Mouse (Mus musculus) hindbrain, embryonic 14.5 days (tissue): ENCODE data around the gene Gm45808. TPM values are rescaled to one million over a fixed set of nuclear protein-coding genes. Genes with fewer than 3 reads are reported as not detected.
"Not testable (repeated sequence)": the region's sequence is repeated elsewhere in the genome, so short reads cannot be mapped to it uniquely, and the experiment has no call there.

Experiments
- ATAC-seq: fragments of 200-750 bp; cut with Nextera tagmentation; 2 replicates; pipeline ENCODE4 v1.8.0; 2017; ENCODE audit warnings: moderate number of reproducible peaks, mild to moderate bottlenecking, moderate TSS enrichment, moderate library complexity; ENCODE audit not compliant: low FRiP score
- DNase-seq: peaks from one replicate; pipeline ENCODE4 v3.0.0-alpha.2; 2015; ENCODE audit warnings: low spot score
- H3K27ac ChIP-seq: fragments of 300-500 bp; sonication (generic); 2 replicates; pipeline ENCODE4 v1.5.1; 2014; ENCODE audit warnings: mild to moderate bottlenecking, moderate library complexity
- H3K27me3 ChIP-seq: fragments of 300-500 bp; sonication (generic); 2 replicates; pipeline ENCODE4 v1.6.1; 2014; ENCODE audit warnings: mild to moderate bottlenecking, low read length, mixed read lengths; ENCODE audit not compliant: control insufficient read depth, insufficient read depth
- H3K36me3 ChIP-seq: fragments of 300-500 bp; sonication (generic); replicated peaks from 2 replicates; pipeline ENCODE4 v1.6.1; 2014; ENCODE audit not compliant: control insufficient read depth, insufficient read depth
- H3K4me1 ChIP-seq: fragments of 300-500 bp; sonication (generic); replicated peaks from 2 replicates; pipeline ENCODE4 v1.6.1; 2014; ENCODE audit warnings: antibody characterized with exemption, low read length, mixed read lengths; ENCODE audit not compliant: control insufficient read depth, insufficient read depth
- H3K4me2 ChIP-seq: fragments of 300-500 bp; sonication (generic); replicated peaks from 2 replicates; pipeline ENCODE4 v1.6.1; 2014; ENCODE audit warnings: mild to moderate bottlenecking, moderate library complexity
- H3K4me3 ChIP-seq: fragments of 300-500 bp; sonication (generic); replicated peaks from 2 replicates; pipeline ENCODE4 v1.5.1; 2014; ENCODE audit warnings: mild to moderate bottlenecking, low read length
- H3K9ac ChIP-seq: fragments of 300-500 bp; sonication (generic); 2 replicates; pipeline ENCODE4 v1.6.1; 2014
- H3K9me3 ChIP-seq: fragments of 300-500 bp; sonication (generic); 2 replicates; pipeline ENCODE4 v1.6.1; 2016; ENCODE audit warnings: low read length; ENCODE audit not compliant: control insufficient read depth
- WGBS: fragments of 180-500 bp; shearing (Covaris S2); extraction: QIAGEN DNeasy Blood & Tissue Kit; methylation state at CpG from one replicate; pipeline ENCODE4 v1.1.7; 2014; 5-methylcytosine and 5-hydroxymethylcytosine counted together
- polyA plus RNA-seq: library from polyadenylated mRNA; unstranded; fragments of >200 nt; fragmentation: Nextera tagmentation; extraction: Ambion mirVana; gene quantifications from 2 replicates; pipeline ENCODE4 v1.2.1, GENCODE M21; 2014

Gm45808 gene
- polyA plus RNA-seq, 1 experiment from 2014 or later = not detected

- H3K4me1 ChIP-seq = peaks cover 11% of the 10 kb centered on the region; the same call in 1 of the 2 replicates
- ATAC-seq (no peak), DNase-seq (no peak)
- H3K36me3 ChIP-seq = peaks cover 44% of the 10 kb centered on the region
- H3K9ac ChIP-seq = no peak overlapping the region
- H3K4me2 ChIP-seq = no peak overlapping the region
- 21% methylated on average over 3 of the region's 3 CpGs for WGBS
- no peak overlapping the region for H3K27ac ChIP-seq
- H3K9me3 ChIP-seq = no peaks in the 10 kb centered on the region
- no peaks in the 10 kb centered on the region for H3K27me3 ChIP-seq
- no peak overlapping the region for H3K4me3 ChIP-seq
Observed at GRCm38 (mm10) chr7:45491264-45491663, 4.7 kb upstream of the Gm45808 start.

- peaks cover 11% of the 10 kb centered on the region; the same call in 1 of the 2 replicates for H3K4me1 ChIP-seq
- H3K9me3 ChIP-seq = no peaks in the 10 kb centered on the region
- ATAC-seq = no peak
- DNase-seq = no peak
- peaks cover 40% of the 10 kb centered on the region for H3K36me3 ChIP-seq
- H3K27me3 ChIP-seq = no peaks in the 10 kb centered on the region
- 0 out of 2 replicates have a peak overlapping the region, but pooled peaks have one; percentile 3 for H3K27ac ChIP-seq
- H3K9ac ChIP-seq = no peak overlapping the region
- H3K4me3 ChIP-seq = no peak overlapping the region
- WGBS = 50% methylated on average over 9 of the region's 9 CpGs
- no peak overlapping the region for H3K4me2 ChIP-seq
Observed at GRCm38 (mm10) chr7:45490822-45491221, 4.2 kb upstream of the Gm45808 start.

GRCm38 (mm10) chr7:45489578-45489977, 3.0 kb upstream of the Gm45808 start:
- H3K27ac ChIP-seq = no peak overlapping the region
- peaks cover 28% of the 10 kb centered on the region for H3K36me3 ChIP-seq
- no peaks in the 10 kb centered on the region for H3K9me3 ChIP-seq
- no peak for ATAC-seq
- H3K9ac ChIP-seq = no peak overlapping the region
- no peak overlapping the region for H3K4me2 ChIP-seq
- H3K27me3 ChIP-seq = no peaks in the 10 kb centered on the region
- 83% methylated on average over 7 of the region's 7 CpGs for WGBS
- no peak for DNase-seq
- peaks cover 11% of the 10 kb centered on the region; the same call in 1 of the 2 replicates for H3K4me1 ChIP-seq
- no peak overlapping the region for H3K4me3 ChIP-seq

DNA sequence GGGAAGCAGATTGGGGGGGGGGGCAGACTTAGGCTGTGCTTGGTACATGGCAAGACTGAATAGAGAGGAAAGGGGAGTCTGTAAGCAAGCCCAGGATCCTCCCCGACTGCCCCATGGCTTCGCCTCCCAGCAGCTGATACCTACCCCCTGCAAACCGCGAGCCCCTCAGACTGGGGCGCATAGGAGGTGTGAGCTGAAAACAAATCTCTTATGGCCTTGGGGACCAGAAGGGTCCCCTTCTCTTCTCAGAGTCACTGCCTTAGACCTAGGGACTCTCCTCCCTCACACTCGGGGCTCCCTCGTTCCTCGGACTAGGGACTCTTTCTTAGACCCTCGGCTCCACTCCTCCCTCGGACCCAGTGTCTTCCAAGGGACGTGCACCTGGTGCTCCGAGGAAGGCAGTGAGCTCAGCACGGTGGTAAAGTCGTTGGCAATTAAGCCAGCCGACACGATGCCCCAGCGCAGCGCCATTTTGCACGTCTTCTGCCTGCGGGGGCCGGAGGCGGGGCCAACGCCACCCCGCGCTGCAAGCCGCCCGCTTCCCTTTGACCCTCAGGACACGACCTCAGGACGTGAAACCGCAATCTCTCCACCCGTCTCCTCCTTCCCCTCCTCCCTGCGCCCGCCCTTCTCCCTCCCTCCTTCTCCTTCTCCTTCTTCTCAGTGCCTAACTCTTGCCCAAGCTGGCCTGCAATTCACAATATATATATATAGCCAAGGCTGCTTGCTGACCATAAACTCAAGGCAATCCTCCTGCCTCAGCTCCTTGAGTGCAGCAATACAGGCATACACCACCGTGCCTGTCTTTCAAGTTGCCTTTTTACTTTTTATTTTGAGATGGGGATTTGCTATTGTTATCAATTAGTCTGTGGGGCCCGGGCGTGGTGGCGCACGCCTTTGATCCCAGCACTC, 1.9 kb upstream of the Gm45808 start, which contains the start of gene Dhdh:
Gene Dhdh (minus strand): TSS at position 513 of the 912 bp plus-strand sequence.
- H3K9me3 ChIP-seq = no peaks in the 10 kb centered on the region

GRCm38 (mm10) chr7:45487861-45488292, 1.3 kb upstream of the Gm45808 start:
- WGBS = 16% methylated on average over 11 of the region's 11 CpGs
- H3K9me3 ChIP-seq = no peaks in the 10 kb centered on the region
- ATAC-seq (peak; percentile 76; the same call in 1 of the 2 replicates), DNase-seq (peak; percentile 37)
- peaks cover 11% of the 10 kb centered on the region; the same call in 1 of the 2 replicates for H3K4me1 ChIP-seq
- H3K9ac ChIP-seq = peak overlapping the region; percentile 62
- H3K4me3 ChIP-seq = peak overlapping the region; percentile 40
- peak overlapping the region; percentile 71 for H3K4me2 ChIP-seq
- peaks cover 10% of the 10 kb centered on the region; the same call in 1 of the 2 replicates for H3K36me3 ChIP-seq
- peak overlapping the region; percentile 88 for H3K27ac ChIP-seq
- H3K27me3 ChIP-seq = no peaks in the 10 kb centered on the region

More for the DNA sequence above, 1.9 kb upstream of the Gm45808 start, which contains the start of gene Dhdh:
- DNase-seq (peak; percentile 47), ATAC-seq (peak; percentile 62)
- Histone ChIP-seq H3K27me3 (no peaks in the 10 kb centered on the region), H3K4me1 (peaks cover 11% of the 10 kb centered on the region; the same call in 1 of the 2 replicates), H3K27ac (peak within 1 kb of the TSS; percentile 88), H3K9ac (peak within 1 kb of the TSS; percentile 62), H3K4me3 (peak within 1 kb of the TSS; percentile 40), H3K36me3 (peaks cover 17% of the 10 kb centered on the region; the same call in 1 of the 2 replicates), H3K4me2 (peak within 1 kb of the TSS; percentile 71)
- 6% methylated on average over 37 of the region's 38 CpGs for WGBS

GRCm38 (mm10) chr7:45486158-45486557, 453 bp downstream of the Gm45808 start:
- Histone ChIP-seq H3K36me3 (no peaks in the 10 kb centered on the region), H3K4me2 (no peak overlapping the region), H3K9me3 (no peaks in the 10 kb centered on the region), H3K4me1 (peaks cover 11% of the 10 kb centered on the region; the same call in 1 of the 2 replicates), H3K4me3 (no peak overlapping the region), H3K9ac (no peak overlapping the region), H3K27me3 (no peaks in the 10 kb centered on the region), H3K27ac (no peak overlapping the region)
- ATAC-seq (no peak), DNase-seq (no peak)
- WGBS = 92% methylated on average over 7 of the region's 7 CpGs

- not testable (repeated sequence) for H3K4me1 ChIP-seq, H3K27me3 ChIP-seq, H3K9ac ChIP-seq, H3K27ac ChIP-seq, H3K9me3 ChIP-seq, H3K4me2 ChIP-seq, DNase-seq, H3K4me3 ChIP-seq, H3K36me3 ChIP-seq, ATAC-seq
- WGBS = 98% methylated on average over 5 of the region's 5 CpGs
Observed at GRCm38 (mm10) chr7:45484985-45485384, 1.6 kb downstream of the Gm45808 start.

GRCm38 (mm10) chr7:45482166-45482565, 4.4 kb downstream of the Gm45808 start:
- H3K36me3 ChIP-seq = no peaks in the 10 kb centered on the region
- DNase-seq (no peak), ATAC-seq (no peak)
- WGBS = 91% methylated on average over 1 of the region's 1 CpGs
- H3K9me3 ChIP-seq = no peaks in the 10 kb centered on the region
- H3K4me1 ChIP-seq = no peaks in the 10 kb centered on the region
- H3K4me3 ChIP-seq = no peak overlapping the region
- no peak overlapping the region for H3K4me2 ChIP-seq
- no peak overlapping the region for H3K9ac ChIP-seq
- H3K27me3 ChIP-seq = no peaks in the 10 kb centered on the region
- H3K27ac ChIP-seq = no peak overlapping the region

- H3K36me3 ChIP-seq = no peaks in the 10 kb centered on the region
- no peak within 1 kb of the TSS for H3K4me3 ChIP-seq
- H3K27ac ChIP-seq = no peak within 1 kb of the TSS
- no peak within 1 kb of the TSS for H3K9ac ChIP-seq
- H3K9me3 ChIP-seq = no peaks in the 10 kb centered on the region
- no peaks in the 10 kb centered on the region for H3K27me3 ChIP-seq
- H3K4me2 ChIP-seq = no peak within 1 kb of the TSS
- DNase-seq (peak; percentile 67), ATAC-seq (peak; percentile 80)
- no peaks in the 10 kb centered on the region for H3K4me1 ChIP-seq
- 50% methylated on average over 15 of the region's 15 CpGs for WGBS
Observed at GRCm38 (mm10) chr7:45481374-45481927, 5.2 kb downstream of the Gm45808 start, which contains the start of gene Tulp2. TSS of gene Tulp2 (plus strand) at chr7:45481877.
